Mouse (Mus musculus) small intestine, adult 2 months (tissue): ENCODE data around the gene Setd4. TPM values are rescaled to one million over a fixed set of nuclear protein-coding genes. Genes with fewer than 3 reads are reported as not detected.

Experiments
- H3K27ac ChIP-seq: fragments of 200-500 bp; 2 replicates; pipeline ENCODE4 v1.5.1; 2012; ENCODE audit warnings: low read depth, low read length, control low read depth, inconsistent platforms; ENCODE audit not compliant: insufficient read depth
- H3K27me3 ChIP-seq: fragments of 200-500 bp; 2 replicates; pipeline ENCODE4 v1.6.1; 2012; ENCODE audit warnings: mild to moderate bottlenecking, moderate library complexity, low read length, inconsistent platforms; ENCODE audit not compliant: control insufficient read depth, insufficient read depth
- H3K36me3 ChIP-seq: fragments of 200-500 bp; 2 replicates; pipeline ENCODE4 v1.6.1; 2012; ENCODE audit warnings: mild to moderate bottlenecking, low read length, control low read depth, inconsistent platforms; ENCODE audit not compliant: control insufficient read depth, insufficient read depth
- H3K4me1 ChIP-seq: fragments of 200-500 bp; 2 replicates; pipeline ENCODE4 v1.6.1; 2012; ENCODE audit warnings: low read length, inconsistent platforms, mixed read lengths; ENCODE audit not compliant: control insufficient read depth, insufficient read depth, insufficient read length
- H3K4me3 ChIP-seq: fragments of 200-500 bp; 2 replicates; pipeline ENCODE4 v1.5.1; 2012; ENCODE audit warnings: low read depth, mild to moderate bottlenecking, control low read depth, inconsistent platforms, low read length, moderate library complexity
- CTCF ChIP-seq: fragments of 200-500 bp; IDR thresholded peaks from 2 replicates; pipeline ENCODE4 v1.5.1; 2012; ENCODE audit warnings: low read depth, mild to moderate bottlenecking, control low read depth, inconsistent platforms, low read length, moderate library complexity, mixed read lengths; ENCODE audit not compliant: insufficient replicate concordance, insufficient read length; ENCODE audit errors: extremely low read depth
- POLR2A ChIP-seq: fragments of 200-500 bp; IDR thresholded peaks from 2 replicates; pipeline ENCODE4 v1.6.1; 2012; ENCODE audit warnings: low read depth, mild to moderate bottlenecking, control low read depth, inconsistent platforms, low read length, moderate library complexity
- WGBS: fragments of 180-500 bp; shearing (Covaris S2); methylation state at CpG from one replicate; pipeline ENCODE4 v1.1.7; 2018; 5-methylcytosine and 5-hydroxymethylcytosine counted together
- polyA plus RNA-seq: library from polyadenylated mRNA; depleted of rRNA; stranded (reverse); fragments of >200 nt; gene quantifications from 2 replicates; pipeline ENCODE4 v1.2.3, GENCODE M21; 2012

The Setd4 gene
- polyA plus RNA-seq, 1 experiment: 2.4 TPM

GRCm38 (mm10) chr16:93572383-93572782, 31.5 kb downstream of the Setd4 start:
- WGBS: 91% methylated on average over 6 of the region's 6 CpGs
- H3K27me3 ChIP-seq: 0 out of 2 replicates have a peak, but pooled peaks cover 3% of the 10 kb centered on the region
- H3K4me1 ChIP-seq: no peaks in the 10 kb centered on the region; the same call in 1 of the 2 replicates
- H3K27ac ChIP-seq: no peak overlapping the region
- TF ChIP-seq CTCF (no peak), POLR2A (no peak)
- no peaks in the 10 kb centered on the region for H3K36me3 ChIP-seq
- H3K4me3 ChIP-seq: no peak overlapping the region

DNA sequence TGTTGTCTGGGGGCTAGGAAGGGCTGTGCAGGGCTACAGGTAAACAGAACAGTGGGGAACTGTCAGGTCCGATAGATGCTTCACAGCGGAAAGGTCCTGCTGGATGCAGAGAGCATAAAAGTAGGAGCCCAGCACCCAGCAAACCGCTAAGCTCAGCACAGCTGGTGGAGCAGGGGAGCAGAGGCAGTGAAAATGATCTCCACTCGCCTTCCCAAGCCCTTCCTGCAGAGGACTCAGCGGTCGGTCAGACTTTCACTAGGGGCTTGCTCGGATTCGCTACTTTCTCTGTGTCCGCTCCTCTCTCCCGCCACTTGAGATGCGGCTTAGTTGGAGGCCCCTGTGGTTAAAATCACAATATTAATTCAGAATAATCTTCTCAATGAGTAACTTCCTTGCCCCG, 45.4 kb downstream of the Setd4 start:
- Histone ChIP-seq H3K27me3 (no peaks in the 10 kb centered on the region), H3K4me3 (no peak overlapping the region), H3K36me3 (no peaks in the 10 kb centered on the region), H3K4me1 (no peaks in the 10 kb centered on the region; the same call in 1 of the 2 replicates), H3K27ac (no peak overlapping the region)
- 55% methylated on average over 12 of the region's 12 CpGs for WGBS
- TF ChIP-seq POLR2A (no peak), CTCF (no peak)

DNA sequence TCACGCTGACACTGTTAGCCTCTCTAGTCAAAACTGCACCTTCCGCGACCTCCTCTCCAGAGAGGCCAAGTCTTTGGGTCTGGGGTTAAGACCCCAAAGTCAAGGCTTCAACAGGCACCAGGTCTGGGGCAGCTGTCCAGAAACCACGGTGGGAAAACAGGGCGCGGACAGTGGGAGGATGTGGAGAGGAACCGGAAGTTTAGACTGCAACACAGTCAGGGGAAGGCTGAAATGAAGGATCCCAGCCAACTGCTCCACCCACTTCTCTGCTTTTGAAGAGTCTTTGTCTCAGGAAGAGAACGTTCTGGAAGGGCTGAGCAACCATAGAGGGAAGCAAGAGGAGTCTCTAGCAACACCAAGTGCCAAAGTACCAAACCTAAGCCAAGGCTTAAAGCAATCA, 46.2 kb downstream of the Setd4 start:
- 56% methylated on average over 8 of the region's 8 CpGs for WGBS
- no peak for TF ChIP-seq CTCF
- no peak for TF ChIP-seq POLR2A

GRCm38 (mm10) chr16:93552686-93553513, 51.0 kb downstream of the Setd4 start:
- H3K27me3 ChIP-seq: no peaks in the 10 kb centered on the region
- no peak overlapping the region for H3K4me3 ChIP-seq
- H3K4me1 ChIP-seq: no peaks in the 10 kb centered on the region; the same call in 1 of the 2 replicates
- H3K36me3 ChIP-seq: no peaks in the 10 kb centered on the region
- TF ChIP-seq CTCF (no peak), POLR2A (no peak)
- no peak overlapping the region for H3K27ac ChIP-seq
- WGBS: 85% methylated on average over 12 of the region's 12 CpGs

More for the DNA sequence above, 46.2 kb downstream of the Setd4 start:
- Histone ChIP-seq H3K4me1 (no peaks in the 10 kb centered on the region; the same call in 1 of the 2 replicates), H3K27ac (no peak overlapping the region), H3K27me3 (no peaks in the 10 kb centered on the region), H3K36me3 (no peaks in the 10 kb centered on the region), H3K4me3 (no peak overlapping the region)

GRCm38 (mm10) chr16:93549287-93549686, 54.6 kb downstream of the Setd4 start:
- no peak overlapping the region for H3K27ac ChIP-seq

GRCm38 (mm10) chr16:93548045-93548444, 55.8 kb downstream of the Setd4 start:
- Histone ChIP-seq H3K27me3 (no peaks in the 10 kb centered on the region), H3K36me3 (no peaks in the 10 kb centered on the region), H3K27ac (no peak overlapping the region), H3K4me1 (no peaks in the 10 kb centered on the region), H3K4me3 (no peak overlapping the region)
- no peak for TF ChIP-seq POLR2A
- TF ChIP-seq CTCF: no peak
- 77% methylated on average over 2 of the region's 2 CpGs for WGBS

More at GRCm38 (mm10) chr16:93549287-93549686, 54.6 kb downstream of the Setd4 start:
- no peaks in the 10 kb centered on the region for H3K27me3 ChIP-seq
- TF ChIP-seq POLR2A (no peak), CTCF (no peak)
- H3K36me3 ChIP-seq: no peaks in the 10 kb centered on the region
- H3K4me3 ChIP-seq: no peak overlapping the region
- H3K4me1 ChIP-seq: no peaks in the 10 kb centered on the region; the same call in 1 of the 2 replicates
- 26% methylated on average over 10 of the region's 10 CpGs for WGBS

- Histone ChIP-seq H3K27ac (no peak overlapping the region), H3K4me1 (no peaks in the 10 kb centered on the region), H3K4me3 (no peak overlapping the region), H3K27me3 (no peaks in the 10 kb centered on the region), H3K36me3 (no peaks in the 10 kb centered on the region)
- 73% methylated on average over 3 of the region's 3 CpGs for WGBS
- TF ChIP-seq POLR2A (no peak), CTCF (no peak)
These were observed 56.7 kb downstream of the Setd4 start for GRCm38 (mm10) chr16:93547122-93547521.

- no peak overlapping the region for H3K27ac ChIP-seq
- H3K27me3 ChIP-seq: no peaks in the 10 kb centered on the region
- no peaks in the 10 kb centered on the region for H3K4me1 ChIP-seq
- no peaks in the 10 kb centered on the region for H3K36me3 ChIP-seq
- H3K4me3 ChIP-seq: no peak overlapping the region
- TF ChIP-seq POLR2A (no peak), CTCF (no peak)
- 35% methylated on average over 12 of the region's 12 CpGs for WGBS
These were observed 57.4 kb downstream of the Setd4 start for GRCm38 (mm10) chr16:93546354-93546965.
